Mouse (Mus musculus) liver, adult 2 months (tissue): ENCODE measurements at regions not wholly inside any gene's neighbourhood (a gene's known extent, or its start where the extent isn't known, plus 50 kb on each side); places are given as distances from the start of the nearest gene placed in this dataset.

Source experiments
- DNase-seq: peaks from one replicate; pipeline ENCODE4 v3.0.0-alpha.2; 2011; ENCODE audit warnings: low read depth, low spot score; ENCODE audit errors: extremely low read depth
- H3K27ac ChIP-seq: fragments of 200-500 bp; replicated peaks from 2 replicates; pipeline ENCODE4 v1.5.1; 2012; ENCODE audit warnings: low read depth, mild to moderate bottlenecking, control low read depth, inconsistent platforms, low read length; ENCODE audit not compliant: insufficient read depth
- H3K27me3 ChIP-seq: fragments of 200-500 bp; 2 replicates; pipeline ENCODE4 v1.6.1; 2012; ENCODE audit warnings: mild to moderate bottlenecking, moderate library complexity, low read length, inconsistent platforms; ENCODE audit not compliant: control insufficient read depth, insufficient read depth
- H3K36me3 ChIP-seq: fragments of 200-500 bp; 2 replicates; pipeline ENCODE4 v1.6.1; 2012; ENCODE audit warnings: low read length, inconsistent platforms; ENCODE audit not compliant: control insufficient read depth, insufficient read depth
- H3K4me1 ChIP-seq: fragments of 200-500 bp; 2 replicates; pipeline ENCODE4 v1.6.1; 2011; ENCODE audit warnings: low read length; ENCODE audit not compliant: control insufficient read depth, insufficient read depth
- H3K4me3 ChIP-seq: fragments of 200-500 bp; 2 replicates; pipeline ENCODE4 v1.5.1; 2011; ENCODE audit warnings: low read depth, mild to moderate bottlenecking, control low read depth, low read length, moderate library complexity; ENCODE audit not compliant: insufficient read depth
- H3K79me2 ChIP-seq: fragments of 200-500 bp; 2 replicates; pipeline ENCODE4 v1.6.1; 2012; ENCODE audit warnings: inconsistent platforms, mild to moderate bottlenecking, low read length, moderate library complexity; ENCODE audit not compliant: control insufficient read depth, insufficient read depth
- H3K9ac ChIP-seq: fragments of 200-500 bp; 2 replicates; pipeline ENCODE4 v1.6.1; 2012; ENCODE audit warnings: low read depth, mild to moderate bottlenecking, control low read depth, inconsistent platforms, low read length
- CTCF ChIP-seq: fragments of 200-500 bp; IDR thresholded peaks from 2 replicates; pipeline ENCODE4 v1.5.1; 2011; ENCODE audit warnings: low read depth, low read length, control low read depth
- POLR2A ChIP-seq: fragments of 200-500 bp; IDR thresholded peaks from 2 replicates; pipeline ENCODE4 v1.6.1; 2011; ENCODE audit warnings: low read length, control low read depth; ENCODE audit not compliant: insufficient read depth; ENCODE audit errors: extremely low read depth
- WGBS: fragments of 180-500 bp; shearing (Covaris S2); methylation state at CpG from one replicate; pipeline ENCODE4 v1.1.7; 2018; 5-methylcytosine and 5-hydroxymethylcytosine counted together

GRCm38 (mm10) chr10:46320328-46321038 lies 742.9 kb downstream of the Hace1 start:
- no peak for DNase-seq
- WGBS: 93% methylated on average over 5 of the region's 5 CpGs

GRCm38 (mm10) chr10:46321040-46321439 lies 743.4 kb downstream of the Hace1 start:
- H3K27ac ChIP-seq: no peak overlapping the region
- no peak overlapping the region for H3K9ac ChIP-seq
- H3K4me1 ChIP-seq: no peaks in the 10 kb centered on the region
- H3K4me3 ChIP-seq: no peak overlapping the region
- no peaks in the 10 kb centered on the region for H3K27me3 ChIP-seq
- H3K36me3 ChIP-seq: no peaks in the 10 kb centered on the region
- no peak for DNase-seq
- WGBS: 85% methylated on average over 3 of the region's 3 CpGs
- no peak for TF ChIP-seq CTCF
- TF ChIP-seq POLR2A: no peak
- H3K79me2 ChIP-seq: no peaks in the 10 kb centered on the region

More at GRCm38 (mm10) chr10:46320328-46321038, 742.9 kb downstream of the Hace1 start:
- Histone ChIP-seq H3K36me3 (no peaks in the 10 kb centered on the region), H3K9ac (no peak overlapping the region), H3K4me1 (no peaks in the 10 kb centered on the region), H3K4me3 (no peak overlapping the region), H3K27ac (no peak overlapping the region), H3K27me3 (no peaks in the 10 kb centered on the region), H3K79me2 (no peaks in the 10 kb centered on the region)
- TF ChIP-seq POLR2A (no peak), CTCF (no peak)

GRCm38 (mm10) chr10:46329052-46329451 lies 751.4 kb downstream of the Hace1 start:
- WGBS: 62% methylated on average over 1 of the region's 1 CpGs

GRCm38 (mm10) chr10:46331599-46332283 lies 754.1 kb downstream of the Hace1 start:
- Histone ChIP-seq H3K27me3 (no peaks in the 10 kb centered on the region), H3K4me1 (no peaks in the 10 kb centered on the region), H3K79me2 (no peaks in the 10 kb centered on the region), H3K9ac (no peak overlapping the region), H3K36me3 (no peaks in the 10 kb centered on the region), H3K4me3 (no peak overlapping the region), H3K27ac (no peak overlapping the region)
- DNase-seq: no peak
- TF ChIP-seq CTCF (no peak), POLR2A (no peak)

More at GRCm38 (mm10) chr10:46329052-46329451, 751.4 kb downstream of the Hace1 start:
- no peak overlapping the region for H3K27ac ChIP-seq
- no peak overlapping the region for H3K9ac ChIP-seq
- no peak for DNase-seq
- no peak for TF ChIP-seq POLR2A
- no peaks in the 10 kb centered on the region for H3K4me1 ChIP-seq
- no peaks in the 10 kb centered on the region for H3K27me3 ChIP-seq
- H3K79me2 ChIP-seq: no peaks in the 10 kb centered on the region
- no peaks in the 10 kb centered on the region for H3K36me3 ChIP-seq
- H3K4me3 ChIP-seq: no peak overlapping the region

DNA sequence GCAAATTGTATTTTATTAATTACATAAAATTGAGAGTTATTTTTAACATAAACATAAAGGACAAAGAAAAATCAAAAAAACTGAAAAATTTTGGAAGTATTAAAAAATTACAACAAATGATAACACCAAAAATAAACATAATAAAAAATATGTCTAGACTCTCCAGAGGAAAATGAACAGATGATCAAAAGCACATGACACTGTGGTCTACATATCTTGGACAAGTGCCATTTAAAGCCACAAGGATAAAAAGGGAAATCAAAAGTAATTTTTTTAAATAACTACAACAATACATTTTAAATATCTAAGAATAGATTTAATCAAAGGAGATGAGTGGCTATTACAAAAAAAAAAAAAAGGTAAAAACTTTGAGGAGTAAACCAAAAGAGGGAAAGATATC lies 755.6 kb downstream of the Hace1 start:
- no peaks in the 10 kb centered on the region for H3K36me3 ChIP-seq
- TF ChIP-seq POLR2A (no peak), CTCF (no peak)
- no peak for DNase-seq
- no peak overlapping the region for H3K4me3 ChIP-seq
- H3K27me3 ChIP-seq: no peaks in the 10 kb centered on the region
- no peaks in the 10 kb centered on the region for H3K4me1 ChIP-seq
- no peak overlapping the region for H3K9ac ChIP-seq
- H3K27ac ChIP-seq: no peak overlapping the region
- no peaks in the 10 kb centered on the region for H3K79me2 ChIP-seq

GRCm38 (mm10) chr10:46345315-46345714 lies 767.7 kb downstream of the Hace1 start:
- Histone ChIP-seq H3K9ac (no peak overlapping the region), H3K79me2 (no peaks in the 10 kb centered on the region), H3K4me3 (no peak overlapping the region), H3K27ac (no peak overlapping the region), H3K4me1 (no peaks in the 10 kb centered on the region), H3K27me3 (no peaks in the 10 kb centered on the region), H3K36me3 (no peaks in the 10 kb centered on the region)
- TF ChIP-seq CTCF (no peak), POLR2A (no peak)
- no peak for DNase-seq
- 69% methylated on average over 4 of the region's 4 CpGs for WGBS
